Mouse (Mus musculus) forebrain, embryonic 10.5 days (tissue): ENCODE measurements around the gene Slc25a25. TPM values are rescaled to one million over a fixed set of nuclear protein-coding genes. Genes with fewer than 3 reads are reported as not detected.
"Not testable (repeated sequence)": the region's sequence is repeated elsewhere in the genome, so short reads cannot be mapped to it uniquely, and the experiment has no call there.

Experiments
- DNase-seq: peaks from one replicate; pipeline ENCODE4 v3.0.0-alpha.2; 2017; ENCODE audit warnings: low spot score; ENCODE audit errors: extremely low spot score
- H3K27ac ChIP-seq: fragments of 300-500 bp; sonication (generic); 2 replicates; pipeline ENCODE4 v1.5.1; 2016; ENCODE audit warnings: mild to moderate bottlenecking
- H3K27me3 ChIP-seq: fragments of 300-500 bp; sonication (generic); 2 replicates; pipeline ENCODE4 v1.6.1; 2016; ENCODE audit warnings: mild to moderate bottlenecking; ENCODE audit not compliant: poor library complexity, severe bottlenecking
- H3K36me3 ChIP-seq: fragments of 300-500 bp; sonication (generic); replicated peaks from 2 replicates; pipeline ENCODE4 v1.6.1; 2016; ENCODE audit warnings: mild to moderate bottlenecking, moderate library complexity
- H3K4me1 ChIP-seq: fragments of 300-500 bp; sonication (generic); 2 replicates; pipeline ENCODE4 v1.6.1; 2016
- H3K4me3 ChIP-seq: fragments of 300-500 bp; sonication (generic); 2 replicates; pipeline ENCODE4 v1.5.1; 2016; ENCODE audit warnings: mild to moderate bottlenecking, moderate library complexity
- H3K9me3 ChIP-seq: fragments of 300-500 bp; sonication (generic); 2 replicates; pipeline ENCODE4 v1.6.1; 2016; ENCODE audit warnings: mild to moderate bottlenecking, moderate library complexity
- WGBS: fragments of 180-500 bp; shearing (Covaris S2); methylation state at CpG from one replicate; pipeline ENCODE4 v1.1.7; 2016; 5-methylcytosine and 5-hydroxymethylcytosine counted together
- polyA plus RNA-seq: library from polyadenylated mRNA; unstranded; fragments of >200 nt; fragmentation: Nextera tagmentation; extraction: Ambion mirVana; gene quantifications from 2 replicates; pipeline ENCODE4 v1.2.1, GENCODE M21; 2016

Slc25a25 gene
- polyA plus RNA-seq, 1 experiment from 2014 or later = 25.0 TPM

DNA sequence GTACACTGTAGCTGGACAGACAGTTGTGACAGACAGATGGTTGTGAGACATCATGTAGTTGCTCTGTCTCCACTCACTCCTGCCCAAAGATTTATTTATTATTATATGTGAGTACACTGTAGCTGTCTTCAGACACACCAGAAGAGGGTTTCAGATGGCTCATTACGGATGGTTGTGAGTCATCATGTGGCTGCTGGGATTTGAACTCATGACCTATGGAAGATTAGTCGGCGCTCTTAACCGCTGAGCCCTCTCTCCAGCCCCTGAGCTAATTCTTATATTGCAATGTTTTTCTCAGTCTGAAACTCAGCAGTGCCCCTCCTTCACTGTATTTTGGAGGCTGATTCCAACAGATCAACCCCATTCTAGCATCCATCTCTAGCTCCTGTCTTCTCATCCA lies 34.5 kb upstream of the Slc25a25 start:
- Histone ChIP-seq H3K27me3 (no peaks in the 10 kb centered on the region), H3K27ac (no peak overlapping the region), H3K9me3 (no peaks in the 10 kb centered on the region), H3K4me1 (no peaks in the 10 kb centered on the region; the same call in 1 of the 2 replicates), H3K36me3 (no peaks in the 10 kb centered on the region), H3K4me3 (no peak overlapping the region)
- no peak for DNase-seq
- 92% methylated on average over 4 of the region's 4 CpGs for WGBS

- Histone ChIP-seq H3K36me3 (no peaks in the 10 kb centered on the region), H3K4me3 (no peak overlapping the region), H3K4me1 (no peaks in the 10 kb centered on the region; the same call in 1 of the 2 replicates), H3K27ac (0 out of 2 replicates have a peak overlapping the region, but pooled peaks have one; percentile 30), H3K9me3 (no peaks in the 10 kb centered on the region), H3K27me3 (no peaks in the 10 kb centered on the region)
- DNase-seq = no peak
- WGBS = 91% methylated on average over 6 of the region's 6 CpGs
Measured at GRCm38 (mm10) chr2:32484933-32485332, 33.7 kb upstream of the Slc25a25 start.

- DNase-seq = no peak
- no peak overlapping the region for H3K27ac ChIP-seq
- no peaks in the 10 kb centered on the region for H3K27me3 ChIP-seq
- 81% methylated on average over 9 of the region's 9 CpGs for WGBS
- H3K36me3 ChIP-seq = no peaks in the 10 kb centered on the region
- H3K9me3 ChIP-seq = peaks cover 3% of the 10 kb centered on the region; the same call in 1 of the 2 replicates
- H3K4me1 ChIP-seq = no peaks in the 10 kb centered on the region; the same call in 1 of the 2 replicates
- H3K4me3 ChIP-seq = no peak overlapping the region
Measured at GRCm38 (mm10) chr2:32483179-32483875, 32.1 kb upstream of the Slc25a25 start.

DNA sequence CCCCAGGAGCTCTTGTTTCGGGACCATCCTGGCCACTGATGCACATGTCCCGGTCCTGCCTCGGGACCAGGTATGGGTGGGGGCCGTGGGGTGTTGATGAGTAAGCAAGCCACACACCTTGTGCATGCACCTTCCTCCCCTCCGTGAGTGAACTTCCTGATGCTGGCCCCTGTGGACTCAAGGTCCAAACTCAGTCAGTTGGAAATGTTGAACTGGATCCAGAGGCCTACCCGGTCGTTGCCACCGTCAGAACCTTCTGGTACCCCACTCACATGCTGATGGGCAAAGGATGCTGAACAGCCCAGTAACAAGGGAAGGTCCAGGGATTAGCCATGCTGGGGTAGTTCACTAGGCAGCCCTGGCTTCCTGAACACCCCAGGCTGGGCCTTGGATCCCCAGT lies 31.1 kb upstream of the Slc25a25 start:
- H3K36me3 ChIP-seq = no peaks in the 10 kb centered on the region
- no peak for DNase-seq
- H3K27ac ChIP-seq = no peak overlapping the region
- no peaks in the 10 kb centered on the region for H3K27me3 ChIP-seq
- no peak overlapping the region for H3K4me3 ChIP-seq
- H3K9me3 ChIP-seq = peaks cover 8% of the 10 kb centered on the region; the same call in 1 of the 2 replicates
- no peaks in the 10 kb centered on the region; the same call in 1 of the 2 replicates for H3K4me1 ChIP-seq
- 94% methylated on average over 8 of the region's 8 CpGs for WGBS

DNA sequence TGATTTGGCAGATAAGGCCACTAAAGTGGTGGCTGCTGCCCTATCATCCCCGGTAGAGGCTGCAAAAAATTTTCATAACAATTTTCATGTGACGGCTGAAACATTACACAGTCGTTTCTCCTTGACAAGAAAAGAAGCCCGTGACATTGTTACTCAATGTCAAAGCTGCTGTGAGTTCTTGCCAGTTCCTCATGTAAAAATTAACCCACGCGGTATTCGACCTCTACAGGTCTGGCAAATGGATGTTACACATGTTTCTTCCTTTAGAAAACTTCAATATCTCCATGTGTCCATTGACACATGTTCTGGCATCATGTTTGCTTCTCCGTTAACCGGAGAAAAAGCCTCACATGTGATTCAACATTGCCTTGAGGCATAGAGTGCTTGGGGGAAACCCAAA lies 24.1 kb upstream of the Slc25a25 start:
- H3K4me1 ChIP-seq, DNase-seq, H3K36me3 ChIP-seq, H3K27ac ChIP-seq, H3K4me3 ChIP-seq, H3K27me3 ChIP-seq: not testable (repeated sequence)
- peaks cover 15% of the 10 kb centered on the region for H3K9me3 ChIP-seq
- 91% methylated on average over 6 of the region's 9 CpGs for WGBS

DNA sequence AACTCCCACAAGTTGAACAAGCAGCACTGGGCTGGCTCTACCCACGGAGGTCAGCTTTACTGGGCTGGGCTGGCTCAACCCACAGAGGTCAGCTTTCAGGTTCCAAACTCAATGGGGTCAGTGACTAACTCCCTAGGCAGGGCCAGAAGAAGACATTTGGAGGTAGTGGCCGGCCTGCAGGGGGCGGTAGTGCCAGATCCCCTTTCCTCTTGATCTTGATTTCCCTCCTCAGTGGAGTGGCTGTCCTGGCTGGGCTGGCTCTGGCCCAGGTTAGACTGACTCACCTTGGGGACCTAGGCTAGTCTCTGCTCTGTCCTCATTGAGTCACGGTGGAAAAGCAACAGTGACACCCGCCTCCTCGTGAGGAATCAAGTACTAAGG lies 20.4 kb upstream of the Slc25a25 start:
- 85% methylated on average over 6 of the region's 6 CpGs for WGBS
- H3K36me3 ChIP-seq = no peaks in the 10 kb centered on the region
- no peaks in the 10 kb centered on the region for H3K4me1 ChIP-seq
- no peak for DNase-seq
- H3K27me3 ChIP-seq = no peaks in the 10 kb centered on the region
- no peak overlapping the region for H3K27ac ChIP-seq
- H3K9me3 ChIP-seq = peaks cover 7% of the 10 kb centered on the region
- no peak overlapping the region for H3K4me3 ChIP-seq

- H3K9me3 ChIP-seq = peaks cover 7% of the 10 kb centered on the region
- no peaks in the 10 kb centered on the region for H3K4me1 ChIP-seq
- no peaks in the 10 kb centered on the region for H3K36me3 ChIP-seq
- H3K27ac ChIP-seq = no peak overlapping the region
- 91% methylated on average over 6 of the region's 6 CpGs for WGBS
- H3K27me3 ChIP-seq = no peaks in the 10 kb centered on the region
- DNase-seq = no peak
- H3K4me3 ChIP-seq = no peak overlapping the region
Measured at GRCm38 (mm10) chr2:32471001-32471680, 19.9 kb upstream of the Slc25a25 start.

DNA sequence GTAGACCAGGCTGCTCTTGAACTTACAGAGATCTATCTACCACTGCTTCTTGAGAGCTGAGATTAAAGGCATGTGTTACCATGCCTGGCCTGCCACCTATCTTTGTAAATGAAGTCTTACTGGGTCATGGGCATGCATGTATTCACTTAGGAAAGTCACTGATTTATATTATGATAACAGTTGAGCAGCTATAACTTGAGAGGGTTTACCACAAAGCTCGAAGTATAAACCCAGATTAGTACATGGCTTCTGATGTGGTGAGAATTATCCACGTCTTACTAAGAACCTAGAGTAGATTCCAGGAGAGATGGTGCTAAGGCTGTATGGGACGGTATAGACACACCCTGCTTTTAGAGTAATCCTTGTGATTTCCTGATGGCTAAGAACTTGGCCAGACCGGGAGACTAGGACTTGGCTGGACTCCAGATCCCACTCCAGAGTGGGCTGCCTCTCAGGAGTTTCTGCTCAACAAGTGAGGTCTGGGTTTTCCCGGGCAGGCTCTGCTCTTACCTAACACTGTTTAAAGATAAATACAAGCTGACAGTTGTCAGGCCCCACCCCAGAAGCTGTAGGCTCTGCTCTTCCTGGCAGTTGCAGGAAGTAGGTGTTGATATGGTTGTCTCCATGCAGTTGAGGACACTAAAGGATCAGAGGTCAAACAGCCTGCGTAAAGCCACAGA lies 13.1 kb upstream of the Slc25a25 start:
- Histone ChIP-seq H3K4me1 (peaks cover 3% of the 10 kb centered on the region; the same call in 1 of the 2 replicates), H3K27ac (no peak overlapping the region), H3K27me3 (no peaks in the 10 kb centered on the region), H3K4me3 (no peak overlapping the region), H3K9me3 (no peaks in the 10 kb centered on the region), H3K36me3 (no peaks in the 10 kb centered on the region)
- DNase-seq = no peak
- 86% methylated on average over 6 of the region's 6 CpGs for WGBS

DNA sequence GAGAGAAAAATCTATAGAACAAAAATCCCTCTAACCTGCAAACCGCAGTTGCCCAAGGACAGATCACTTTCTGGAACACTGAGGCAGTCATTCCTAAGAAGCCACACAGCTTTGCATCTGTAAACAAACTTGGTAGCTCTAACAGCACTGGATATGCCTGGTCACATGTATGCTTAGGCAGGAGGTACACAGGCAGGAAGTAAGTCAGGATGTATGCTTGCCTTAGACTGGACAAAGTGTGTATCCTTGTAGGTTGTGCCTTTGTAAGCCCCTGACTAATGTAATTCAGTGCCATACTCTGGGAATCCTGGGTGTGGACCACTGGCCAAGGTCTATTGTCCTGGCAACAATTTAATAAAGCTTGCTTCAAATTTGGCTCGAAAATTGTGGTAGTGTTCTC lies 12.5 kb upstream of the Slc25a25 start:
- Histone ChIP-seq H3K36me3 (no peaks in the 10 kb centered on the region), H3K4me1 (peaks cover 3% of the 10 kb centered on the region; the same call in 1 of the 2 replicates), H3K4me3 (no peak overlapping the region), H3K27ac (no peak overlapping the region), H3K27me3 (no peaks in the 10 kb centered on the region), H3K9me3 (no peaks in the 10 kb centered on the region)
- no peak for DNase-seq
- WGBS = 74% methylated on average over 2 of the region's 2 CpGs

DNA sequence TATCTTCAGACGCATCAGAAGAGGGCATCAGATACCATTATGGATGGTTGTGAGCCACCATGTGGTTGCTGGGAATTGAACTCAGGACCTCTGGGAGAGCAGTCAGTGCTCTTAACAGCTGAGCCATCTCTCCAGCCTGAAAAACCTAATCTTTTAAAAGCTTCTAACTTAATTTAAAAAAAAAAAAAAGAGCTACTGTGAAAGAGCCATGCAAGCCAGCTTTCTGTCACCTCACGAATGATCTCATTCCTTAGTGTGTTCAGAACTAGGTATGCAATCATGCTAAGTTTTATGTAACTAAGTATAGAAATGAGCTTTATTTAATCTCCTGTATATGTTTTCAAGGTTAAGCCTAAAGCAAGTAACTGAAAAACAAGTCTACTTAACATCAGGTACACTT lies 8.4 kb upstream of the Slc25a25 start:
- Histone ChIP-seq H3K27ac (no peak overlapping the region), H3K36me3 (peaks cover 18% of the 10 kb centered on the region), H3K4me3 (no peak overlapping the region), H3K9me3 (no peaks in the 10 kb centered on the region), H3K4me1 (peaks cover 6% of the 10 kb centered on the region; the same call in 1 of the 2 replicates), H3K27me3 (no peaks in the 10 kb centered on the region)
- no peak for DNase-seq
- 98% methylated on average over 2 of the region's 2 CpGs for WGBS

GRCm38 (mm10) chr2:32458300-32458699 lies 7.1 kb upstream of the Slc25a25 start:
- no peak for DNase-seq
- no peaks in the 10 kb centered on the region for H3K9me3 ChIP-seq
- no peak overlapping the region for H3K4me3 ChIP-seq
- WGBS = 91% methylated on average over 2 of the region's 2 CpGs
- no peak overlapping the region for H3K27ac ChIP-seq
- H3K27me3 ChIP-seq = no peaks in the 10 kb centered on the region
- H3K36me3 ChIP-seq = peaks cover 20% of the 10 kb centered on the region
- H3K4me1 ChIP-seq = peaks cover 17% of the 10 kb centered on the region; the same call in 1 of the 2 replicates

- Histone ChIP-seq H3K4me3 (no peak overlapping the region), H3K9me3 (no peaks in the 10 kb centered on the region), H3K27me3 (no peaks in the 10 kb centered on the region), H3K36me3 (peaks cover 20% of the 10 kb centered on the region), H3K4me1 (peaks cover 41% of the 10 kb centered on the region), H3K27ac (peak overlapping the region; percentile 25; the same call in 1 of the 2 replicates)
- DNase-seq = no peak
- WGBS = 93% methylated on average over 8 of the region's 8 CpGs
Measured at GRCm38 (mm10) chr2:32455101-32455500, 3.9 kb upstream of the Slc25a25 start.

GRCm38 (mm10) chr2:32454633-32455032 lies 3.4 kb upstream of the Slc25a25 start:
- no peak overlapping the region for H3K4me3 ChIP-seq
- H3K27me3 ChIP-seq = no peaks in the 10 kb centered on the region
- 89% methylated on average over 10 of the region's 10 CpGs for WGBS
- DNase-seq = no peak
- H3K36me3 ChIP-seq = peaks cover 20% of the 10 kb centered on the region
- peak overlapping the region; percentile 25; the same call in 1 of the 2 replicates for H3K27ac ChIP-seq
- no peaks in the 10 kb centered on the region for H3K9me3 ChIP-seq
- peaks cover 45% of the 10 kb centered on the region for H3K4me1 ChIP-seq
